Mouse (Mus musculus): Measurements from ENCODE around the gene Lamp1. TPM values are rescaled to one million over a fixed set of nuclear protein-coding genes. Genes with fewer than 3 reads are reported as not detected.

The Lamp1 gene
- polyA plus RNA-seq, 1 experiment from 2014 or later, result 276 TPM

MicroRNA genes within 50 kb of the gene (microRNA counts, 519-probe panel; counts per million panel counts)
- 2,810 counts per million, percentile 68 among the panel's probes with 10 or more counts for microRNA mmu-miR-1968

Small RNAs within 50 kb of the gene (microRNA-seq; reads per million reads assigned to microRNA genes)
- 11.1 reads per million, percentile 22 among the genes with 10 or more reads in this experiment for gene Mir1968
- gene Mir7065, result not detected

Other genes starting within 250 kb of the Lamp1 start
- not detected in 2 replicates for gene F7, start 133.1 kb upstream of the Lamp1 start, polyA plus RNA-seq (2016; fragmentation: Nextera tagmentation; extraction: Ambion mirVana)
- 0.59 and 0.66 TPM in 2 replicates for gene F10, start 121.9 kb upstream of the Lamp1 start, polyA plus RNA-seq (2016; fragmentation: Nextera tagmentation; extraction: Ambion mirVana)
- gene Proz, start 98.2 kb upstream of the Lamp1 start, polyA plus RNA-seq (2016; fragmentation: Nextera tagmentation; extraction: Ambion mirVana), result 0.65 and 0.68 TPM in 2 replicates
- 51.3 and 59.3 TPM in 2 replicates for gene Pcid2, start 53.7 kb upstream of the Lamp1 start, polyA plus RNA-seq (2016; fragmentation: Nextera tagmentation; extraction: Ambion mirVana)
- gene Cul4a, start 53.5 kb upstream of the Lamp1 start, polyA plus RNA-seq (2016; fragmentation: Nextera tagmentation; extraction: Ambion mirVana), result 92.1 and 95.5 TPM in 2 replicates
- gene Grtp1, start 41.5 kb downstream of the Lamp1 start, polyA plus RNA-seq (2016; fragmentation: Nextera tagmentation; extraction: Ambion mirVana), result 9.2 and 10.8 TPM in 2 replicates
- gene Adprhl1, start 95.0 kb downstream of the Lamp1 start, polyA plus RNA-seq (2016; fragmentation: Nextera tagmentation; extraction: Ambion mirVana), result 0.25 and 0.40 TPM in 2 replicates
- 30.6 and 32.4 TPM in 2 replicates for gene Dcun1d2, start 129.0 kb downstream of the Lamp1 start, polyA plus RNA-seq (2016; fragmentation: Nextera tagmentation; extraction: Ambion mirVana)
- gene Tmco3, start 129.0 kb downstream of the Lamp1 start, polyA plus RNA-seq (2016; fragmentation: Nextera tagmentation; extraction: Ambion mirVana), result 49.5 and 59.4 TPM in 2 replicates
- gene Tfdp1, start 179.6 kb downstream of the Lamp1 start, polyA plus RNA-seq (2016; fragmentation: Nextera tagmentation; extraction: Ambion mirVana), result 144 and 147 TPM in 2 replicates
- gene Atp4b, start 237.7 kb downstream of the Lamp1 start, polyA plus RNA-seq (2016; fragmentation: Nextera tagmentation; extraction: Ambion mirVana), result not detected in 2 replicates
- 0.03 TPM in 1 of 2 replicates, not detected in the other for gene Grk1, start 245.9 kb downstream of the Lamp1 start, polyA plus RNA-seq (2016; fragmentation: Nextera tagmentation; extraction: Ambion mirVana)